Mouse (Mus musculus) intestine, postnatal 0 days (tissue): Measurements from ENCODE around the gene Gm44790. TPM values are rescaled to one million over a fixed set of nuclear protein-coding genes. Genes with fewer than 3 reads are reported as not detected.

Experiments used
- ATAC-seq: fragments of 200-750 bp; cut with Nextera tagmentation; 2 replicates; pipeline ENCODE4 v1.8.0; 2017; ENCODE audit warnings: mild to moderate bottlenecking, moderate TSS enrichment, moderate library complexity
- H3K27ac ChIP-seq: fragments of 300-500 bp; sonication (generic); 2 replicates; pipeline ENCODE4 v1.5.1; 2014; ENCODE audit warnings: mild to moderate bottlenecking, low read depth, low read length, moderate library complexity
- H3K27me3 ChIP-seq: fragments of 300-500 bp; sonication (generic); replicated peaks from 2 replicates; pipeline ENCODE4 v1.6.1; 2014; ENCODE audit warnings: low read length, mixed read lengths; ENCODE audit not compliant: control insufficient read depth, insufficient read depth
- H3K36me3 ChIP-seq: fragments of 300-500 bp; sonication (generic); 2 replicates; pipeline ENCODE4 v1.6.1; 2014; ENCODE audit warnings: mild to moderate bottlenecking, moderate library complexity; ENCODE audit not compliant: control insufficient read depth, insufficient read depth
- H3K4me1 ChIP-seq: fragments of 300-500 bp; sonication (generic); replicated peaks from 2 replicates; pipeline ENCODE4 v1.6.1; 2014; ENCODE audit warnings: antibody characterized with exemption, low read length, mixed read lengths; ENCODE audit not compliant: control insufficient read depth, insufficient read depth
- H3K4me2 ChIP-seq: fragments of 300-500 bp; sonication (generic); replicated peaks from 2 replicates; pipeline ENCODE4 v1.6.1; 2014; ENCODE audit warnings: low read depth, mild to moderate bottlenecking, moderate library complexity
- H3K4me3 ChIP-seq: fragments of 300-500 bp; sonication (generic); 2 replicates; pipeline ENCODE4 v1.5.1; 2014; ENCODE audit warnings: low read depth, low read length
- H3K9ac ChIP-seq: fragments of 300-500 bp; sonication (generic); 2 replicates; pipeline ENCODE4 v1.6.1; 2014; ENCODE audit warnings: mild to moderate bottlenecking, low read depth, low read length
- H3K9me3 ChIP-seq: fragments of 300-500 bp; sonication (generic); 2 replicates; pipeline ENCODE4 v1.6.1; 2016; ENCODE audit warnings: mixed run types; ENCODE audit not compliant: control insufficient read depth
- CTCF ChIP-seq: sonication (generic); IDR thresholded peaks from 2 replicates; pipeline ENCODE4 v1.5.1; 2016; ENCODE audit warnings: low read depth, mild to moderate bottlenecking, control low read depth, antibody characterized with exemption, moderate library complexity
- WGBS: fragments of 180-500 bp; shearing (Covaris S2); extraction: QIAGEN DNeasy Blood & Tissue Kit; methylation state at CpG from one replicate; pipeline ENCODE4 v1.1.7; 2014; 5-methylcytosine and 5-hydroxymethylcytosine counted together
- polyA plus RNA-seq: library from polyadenylated mRNA; unstranded; fragments of >200 nt; fragmentation: Nextera tagmentation; extraction: Ambion mirVana; gene quantifications from 2 replicates; pipeline ENCODE4 v1.2.1, GENCODE M21; 2015

Gm44790 gene
- polyA plus RNA-seq, 1 experiment from 2014 or later = not detected

DNA sequence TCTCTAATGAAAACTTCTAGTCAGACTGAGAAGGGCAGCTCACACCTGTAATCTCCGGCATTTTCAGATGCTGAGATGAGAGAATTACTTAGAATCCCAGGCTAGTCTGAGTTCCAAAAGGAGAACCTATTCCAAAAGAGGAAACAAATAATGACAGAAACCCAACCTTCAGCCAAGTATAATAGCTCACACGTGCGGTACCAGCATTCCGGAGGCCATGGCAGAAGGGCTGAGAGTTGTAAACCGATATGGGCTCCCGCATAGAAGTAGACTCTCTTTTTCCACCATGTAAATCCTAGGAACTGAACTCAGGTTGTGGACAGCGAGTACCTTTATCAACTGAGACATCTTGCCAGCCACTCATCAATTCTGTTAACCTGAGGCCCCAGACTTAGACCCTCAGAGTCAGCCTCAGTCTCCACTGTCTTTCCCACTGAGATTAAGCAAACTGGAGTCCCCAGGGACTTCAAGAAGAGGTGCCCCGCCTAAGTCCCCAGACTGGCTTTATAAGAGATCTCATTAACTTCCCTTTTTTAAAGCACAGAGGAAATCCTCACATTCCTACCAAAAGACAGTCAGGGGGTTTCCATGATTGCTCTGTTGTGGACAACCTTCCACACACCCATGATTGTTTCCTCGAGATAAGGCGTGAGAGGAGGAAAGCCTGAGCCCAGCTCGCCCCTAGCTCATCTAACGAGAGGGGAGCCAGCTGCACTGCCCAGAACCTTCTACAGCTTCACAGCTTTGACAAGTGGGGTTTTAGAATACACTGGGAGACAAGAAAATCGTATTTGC is 67.2 kb downstream of the Gm44790 start:
- Histone ChIP-seq H3K27me3 (no peaks in the 10 kb centered on the region), H3K4me1 (peaks cover 10% of the 10 kb centered on the region; the same call in 1 of the 2 replicates), H3K27ac (no peak overlapping the region), H3K36me3 (no peaks in the 10 kb centered on the region), H3K4me2 (no peak overlapping the region), H3K9ac (no peak overlapping the region), H3K4me3 (no peak overlapping the region), H3K9me3 (no peaks in the 10 kb centered on the region)
- 44% methylated on average over 13 of the region's 13 CpGs for WGBS
- no peak for ATAC-seq
- no peak for TF ChIP-seq CTCF

- 94% methylated on average over 7 of the region's 7 CpGs for WGBS
- TF ChIP-seq CTCF = peak; percentile 57
Measured at GRCm38 (mm10) chr6:86494767-86495166, 68.3 kb downstream of the Gm44790 start.

More at GRCm38 (mm10) chr6:86494767-86495166, 68.3 kb downstream of the Gm44790 start:
- Histone ChIP-seq H3K36me3 (no peaks in the 10 kb centered on the region), H3K27ac (no peak overlapping the region), H3K4me2 (no peak overlapping the region), H3K9me3 (no peaks in the 10 kb centered on the region), H3K9ac (no peak overlapping the region), H3K27me3 (no peaks in the 10 kb centered on the region), H3K4me1 (peaks cover 10% of the 10 kb centered on the region; the same call in 1 of the 2 replicates), H3K4me3 (no peak overlapping the region)
- no peak for ATAC-seq

Other genes with a start within 250 kb of the Gm44790 start
- gene Tgfa, start 231.4 kb upstream of the Gm44790 start, polyA plus RNA-seq = 7.5 and 8.4 TPM in 2 replicates
- 64.8 and 65.8 TPM in 2 replicates for gene Fam136a, start 61.0 kb upstream of the Gm44790 start, polyA plus RNA-seq
- gene Snrpg, start 55.4 kb upstream of the Gm44790 start, polyA plus RNA-seq = 196 and 204 TPM in 2 replicates
- gene Pcyox1, start 29.5 kb upstream of the Gm44790 start, polyA plus RNA-seq = 37.8 and 41.0 TPM in 2 replicates
- 33.0 and 35.7 TPM in 2 replicates for gene Tia1, start 22.4 kb upstream of the Gm44790 start, polyA plus RNA-seq
- 12.4 and 12.8 TPM in 2 replicates for gene C87436, start 11.7 kb downstream of the Gm44790 start, polyA plus RNA-seq
- gene Pcbp1, start 99.7 kb downstream of the Gm44790 start, polyA plus RNA-seq = 326 and 327 TPM in 2 replicates
- gene Asprv1, start 201.5 kb downstream of the Gm44790 start, polyA plus RNA-seq = 1.3 and 1.6 TPM in 2 replicates
- gene Mxd1, start 242.5 kb downstream of the Gm44790 start, polyA plus RNA-seq = 23.1 and 23.9 TPM in 2 replicates